Mouse (Mus musculus): Measurements from ENCODE around the gene Mmrn1.
"Not testable (repeated sequence)": the region's sequence is repeated elsewhere in the genome, so short reads cannot be mapped to it uniquely, and the experiment has no call there.

The Mmrn1 gene

DNA sequence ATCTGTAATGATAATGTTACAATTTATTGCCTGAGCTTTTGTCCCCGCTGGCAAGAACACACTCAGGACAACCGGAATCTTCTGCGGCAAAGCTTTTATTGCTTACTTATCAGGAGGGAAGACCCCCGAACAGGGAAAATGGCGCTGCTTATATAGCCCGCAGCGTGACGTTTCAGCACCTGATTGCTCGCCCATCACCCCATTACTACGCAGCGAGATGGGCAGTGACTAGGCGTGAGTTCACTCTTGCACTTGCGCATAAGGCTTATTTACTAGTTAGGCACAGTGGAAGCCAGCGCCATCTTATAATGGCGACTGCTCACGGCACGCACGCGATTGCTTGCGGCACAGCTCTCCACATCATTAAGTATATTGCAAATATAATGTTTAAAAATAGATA, at the start of gene Mmrn1:
Mmrn1 (plus strand) TSS at position 301 of the 400 bp plus-strand sequence.
- not testable (repeated sequence) for DNase-seq

DNA sequence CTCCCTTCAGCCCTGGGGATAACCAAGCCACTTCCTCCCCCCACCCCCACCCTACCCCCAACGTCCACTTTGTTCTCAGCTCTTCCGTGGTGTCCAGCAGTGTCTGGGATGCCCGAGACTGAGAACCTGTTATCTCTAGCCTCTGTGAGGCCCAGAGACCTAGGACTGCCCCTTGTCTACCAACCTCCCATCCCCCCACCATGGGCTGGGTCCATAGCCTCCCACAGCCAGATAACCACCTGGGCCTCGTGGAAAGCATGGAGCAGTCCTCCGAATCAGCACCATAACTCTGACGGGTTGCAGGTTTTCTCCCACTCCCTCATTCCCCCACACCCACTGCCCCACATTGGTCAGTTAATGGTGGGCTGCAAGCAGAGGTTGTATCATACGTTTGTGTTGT, 44.4 kb upstream of the Mmrn1 start:
- DNase-seq = no peak

DNA sequence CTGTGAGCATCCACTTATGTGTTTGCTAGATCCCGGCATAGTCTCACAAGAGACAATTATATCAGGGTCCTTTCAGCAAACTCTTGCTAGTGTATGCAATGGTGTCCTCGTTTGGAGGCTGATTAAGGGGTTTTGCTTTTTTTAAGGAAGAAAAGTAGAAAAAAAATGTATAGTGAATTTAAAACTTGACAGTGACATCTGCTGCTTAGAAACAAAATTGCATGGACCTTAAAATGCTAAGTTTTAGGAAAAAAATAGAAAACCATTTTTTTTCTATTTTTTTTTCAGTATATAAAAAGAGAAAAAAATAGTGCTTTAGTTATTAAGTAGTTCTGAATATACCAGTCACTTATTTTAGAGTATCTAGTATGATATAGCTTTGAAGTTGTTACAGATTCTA, 43.2 kb upstream of the Mmrn1 start:
- DNase-seq = no peak

DNA sequence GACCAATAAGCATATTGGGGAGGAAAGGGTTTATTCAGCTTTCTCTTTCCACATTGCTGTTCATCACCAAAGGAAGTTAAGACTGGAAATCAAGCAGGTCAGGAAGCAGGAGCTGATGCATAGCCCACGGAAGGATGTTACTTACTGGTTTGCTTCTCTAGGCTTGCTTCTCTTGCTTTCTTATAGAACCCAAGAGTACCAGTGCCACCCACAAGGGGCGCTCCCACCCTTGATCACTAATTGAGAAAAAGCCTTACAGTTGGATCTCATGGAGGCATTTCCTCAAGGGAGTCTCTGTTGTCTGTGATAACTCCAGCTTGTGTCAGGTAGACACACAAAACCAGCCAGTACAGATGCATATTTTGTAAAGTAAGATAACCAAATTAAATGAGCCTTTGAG, 17.5 kb upstream of the Mmrn1 start:
- DNase-seq = no peak

DNA sequence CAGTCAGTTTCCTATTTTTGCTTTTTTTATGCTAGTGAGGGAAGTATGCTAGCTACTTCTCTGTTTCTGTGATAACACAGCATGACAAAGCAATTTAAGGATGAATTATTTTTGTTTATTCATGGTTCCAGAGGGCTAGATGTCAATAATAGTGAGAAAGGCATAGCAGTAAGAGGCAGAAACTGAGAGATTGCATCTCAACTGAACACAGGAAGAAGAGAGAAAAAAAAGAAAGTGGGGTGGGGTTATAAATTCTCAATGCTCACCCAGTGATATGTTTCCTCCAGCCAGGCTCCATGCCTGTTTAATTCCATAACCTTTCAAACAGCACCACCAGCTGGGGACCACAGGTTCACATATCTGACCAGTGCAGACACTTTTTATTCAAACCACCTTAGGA, 6.6 kb downstream of the Mmrn1 start:
- DNase-seq = peak; percentile 10

DNA sequence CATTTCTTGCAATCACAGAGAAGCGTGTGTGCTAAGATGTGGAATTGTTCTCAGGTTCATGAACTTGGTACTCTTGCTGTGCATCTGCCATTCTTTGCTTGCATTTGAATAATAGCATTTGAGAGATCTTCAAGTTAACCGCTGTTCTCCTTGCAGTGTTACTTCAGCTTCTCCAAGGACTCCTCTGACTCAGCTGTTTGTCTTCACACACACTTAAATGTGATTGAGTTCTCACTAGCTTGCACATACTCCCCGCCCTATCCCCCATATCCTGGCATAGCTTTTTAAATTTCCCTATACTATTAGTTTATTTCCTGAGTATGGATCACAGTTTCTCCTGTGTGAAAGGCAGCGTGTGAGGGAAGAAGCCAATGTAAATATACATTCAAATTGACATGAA, 10.1 kb downstream of the Mmrn1 start:
- no peak for DNase-seq

DNA sequence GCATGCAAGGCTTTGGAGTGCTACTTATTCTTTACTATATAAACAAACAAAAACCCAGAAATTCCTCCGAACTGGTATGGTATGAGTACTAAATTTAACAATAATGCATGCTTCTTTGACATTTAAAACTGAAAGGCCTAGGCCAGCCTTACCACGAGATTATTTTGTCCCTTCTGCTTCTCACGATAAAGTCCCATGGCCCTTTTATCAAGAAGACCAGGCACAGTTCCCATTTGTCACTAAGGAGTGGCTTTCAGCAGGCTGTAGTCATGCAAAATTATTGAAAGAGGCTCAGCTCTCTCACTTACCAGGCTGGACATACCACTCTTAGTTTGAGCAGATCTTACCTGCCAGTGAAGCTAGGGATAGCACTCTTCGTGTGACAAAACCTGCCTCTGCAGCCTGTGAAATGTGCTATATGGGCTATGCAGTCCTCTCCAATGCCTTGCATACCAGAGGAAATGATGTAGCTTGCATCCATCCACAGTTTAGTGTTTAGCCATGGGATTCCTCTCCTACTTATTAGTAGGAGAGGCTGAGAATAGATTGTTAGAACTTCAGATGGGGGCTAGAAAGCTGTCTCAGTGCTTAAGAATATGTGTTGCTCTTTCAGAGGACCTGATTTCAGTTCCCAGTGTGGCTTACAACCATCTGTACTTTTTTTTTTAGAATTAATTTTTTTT, 10.8 kb downstream of the Mmrn1 start:
- DNase-seq = no peak

DNA sequence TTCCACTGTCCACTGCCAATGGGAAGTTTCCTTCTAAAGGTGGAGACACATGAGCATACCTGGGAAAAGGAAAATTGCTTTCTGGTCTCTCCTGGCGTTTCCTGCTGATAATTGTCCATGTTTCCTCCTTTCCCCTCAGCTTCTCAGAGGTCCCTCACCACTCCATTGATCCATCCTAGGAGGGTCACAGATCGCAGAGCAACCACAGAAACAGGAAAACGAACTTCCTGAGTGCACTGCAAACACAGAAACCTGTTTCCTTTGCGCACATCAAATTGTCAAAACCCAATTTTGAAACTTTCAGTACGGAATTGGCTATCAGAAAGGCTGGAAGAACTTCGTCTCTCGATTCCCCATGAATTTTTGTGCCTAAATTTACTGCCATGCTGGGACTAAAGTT, 19.4 kb downstream of the Mmrn1 start:
- no peak for DNase-seq

DNA sequence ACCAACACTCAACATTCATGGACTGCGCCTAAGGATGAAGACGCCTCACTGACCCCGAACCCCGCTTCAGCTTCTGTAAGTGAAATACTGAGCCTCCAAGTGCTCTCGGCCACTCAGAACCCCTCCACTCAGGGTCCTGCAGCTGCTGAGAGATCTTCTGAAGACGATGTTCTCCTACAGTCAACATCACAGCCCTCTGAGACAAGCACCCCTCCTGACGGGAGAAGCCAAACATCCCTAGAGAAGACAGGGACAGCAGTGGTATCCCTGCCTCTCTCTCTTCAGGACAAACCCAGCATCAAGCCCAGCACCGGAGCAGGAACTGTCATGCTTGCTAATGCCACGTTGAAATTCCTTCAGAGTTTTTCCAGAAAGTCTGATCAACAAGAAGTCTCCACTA, 19.8 kb downstream of the Mmrn1 start:
- DNase-seq = no peak

DNA sequence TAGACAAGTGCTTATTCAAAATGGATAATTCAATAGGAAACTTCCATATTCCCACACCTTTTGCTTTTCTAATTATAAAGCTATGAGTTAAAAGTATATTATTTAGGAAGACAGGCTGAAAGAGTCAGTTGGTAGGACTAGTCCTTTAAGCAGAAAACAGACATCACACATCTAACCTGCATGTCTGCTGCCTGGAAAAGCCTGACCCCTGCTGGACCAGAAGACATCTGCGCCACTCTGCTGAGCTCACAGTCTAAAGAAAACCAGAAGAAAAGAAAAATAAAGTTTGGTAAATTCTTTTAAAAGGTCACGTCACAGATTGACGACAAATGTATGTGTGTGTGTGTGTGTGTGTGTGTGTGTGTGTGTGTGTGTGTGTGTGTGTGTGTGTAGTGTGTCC, 25.6 kb downstream of the Mmrn1 start:
- DNase-seq = peak; percentile 35

DNA sequence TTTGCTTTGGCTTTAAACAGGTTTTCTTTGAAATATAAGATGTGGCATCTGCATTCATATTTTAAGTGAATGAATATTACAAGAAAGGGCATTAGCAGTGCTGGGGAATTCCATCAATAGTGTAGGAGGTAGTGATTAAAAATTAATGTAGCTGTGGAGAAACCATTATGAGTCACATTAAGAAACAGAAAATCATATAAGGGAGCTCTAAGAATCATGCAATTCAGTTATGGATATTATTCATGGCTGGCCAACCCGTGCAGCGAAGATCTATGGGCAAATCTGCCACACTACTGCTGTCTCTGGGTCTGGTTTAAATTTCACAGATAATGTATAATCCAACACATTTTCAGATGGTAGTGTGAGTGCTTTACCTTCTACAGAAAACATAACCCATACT, 36.5 kb downstream of the Mmrn1 start:
- DNase-seq = no peak

DNA sequence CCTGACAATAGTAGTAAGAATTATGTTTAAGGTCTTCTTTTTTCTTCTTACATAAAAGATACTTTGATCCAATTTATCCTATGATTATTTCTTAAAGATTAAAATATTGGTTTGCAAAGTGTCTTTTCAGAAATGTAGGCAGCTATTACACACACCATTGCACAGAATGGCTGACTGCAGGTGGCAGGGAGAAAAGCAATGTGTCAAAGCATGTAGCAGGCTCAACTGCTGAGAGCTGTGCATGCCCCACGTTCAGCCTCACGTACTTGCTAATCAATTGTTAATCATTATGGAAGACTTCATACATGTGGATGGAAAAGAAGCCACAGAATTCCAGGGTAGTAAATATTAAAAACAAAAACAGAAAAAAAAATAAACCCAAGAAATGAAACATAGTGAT, 37.1 kb downstream of the Mmrn1 start:
- DNase-seq = no peak

DNA sequence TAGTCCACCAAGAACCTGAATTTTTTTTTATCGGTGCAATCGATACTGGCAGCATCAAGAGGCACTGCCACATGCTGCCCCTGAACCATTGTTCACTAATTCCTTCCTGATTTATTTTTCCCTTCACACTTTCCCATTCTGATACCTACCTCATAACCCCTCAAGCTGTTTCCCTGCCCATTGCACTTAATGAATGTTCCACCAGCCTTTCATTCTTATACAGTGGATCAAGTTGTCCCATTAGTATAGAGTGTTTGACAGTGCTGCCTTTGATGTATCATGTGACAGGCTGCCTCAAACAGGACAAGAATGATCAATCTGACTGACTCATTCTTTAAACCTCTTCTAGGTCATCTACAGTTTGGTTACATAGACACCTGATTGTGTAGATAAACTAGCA, 37.9 kb downstream of the Mmrn1 start:
- no peak for DNase-seq

DNA sequence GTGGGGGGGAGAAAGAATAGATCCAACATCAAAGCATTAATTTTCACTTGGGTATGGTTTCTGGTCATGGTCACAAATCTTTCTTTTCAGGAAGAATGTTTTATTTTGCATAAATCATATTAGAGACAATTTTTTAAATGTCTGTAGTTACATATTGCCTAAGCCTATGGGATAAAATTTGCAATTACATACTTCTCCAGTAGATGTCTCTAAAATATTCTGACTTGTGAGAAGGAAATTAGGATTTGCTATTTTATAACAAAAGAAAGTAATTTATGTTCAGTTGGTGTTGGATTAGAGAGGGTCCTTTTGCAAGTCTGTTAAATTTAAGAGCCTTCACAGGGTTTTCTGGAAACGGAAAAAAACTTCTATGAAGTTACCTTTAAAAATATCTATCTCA, 39.0 kb downstream of the Mmrn1 start:
- DNase-seq = no peak

DNA sequence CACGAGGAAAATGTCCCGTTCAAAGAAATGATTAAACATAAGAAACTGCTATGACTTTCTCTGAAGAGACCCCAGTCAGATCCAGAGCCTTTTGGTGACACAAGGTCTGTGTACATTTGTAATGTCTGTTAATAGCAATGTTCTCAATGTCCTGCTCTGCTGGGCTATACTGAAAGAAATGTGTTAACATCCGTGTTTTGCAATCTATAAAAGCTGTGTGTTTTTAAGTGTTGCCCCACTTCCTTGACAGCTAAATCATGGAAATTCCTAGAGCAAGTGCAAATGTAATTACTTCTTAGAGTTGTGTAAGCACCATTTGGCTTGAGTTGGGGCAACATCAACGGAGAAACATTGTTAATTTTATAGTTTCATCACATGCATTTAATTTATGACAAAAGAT, 42.2 kb downstream of the Mmrn1 start:
- DNase-seq = no peak

DNA sequence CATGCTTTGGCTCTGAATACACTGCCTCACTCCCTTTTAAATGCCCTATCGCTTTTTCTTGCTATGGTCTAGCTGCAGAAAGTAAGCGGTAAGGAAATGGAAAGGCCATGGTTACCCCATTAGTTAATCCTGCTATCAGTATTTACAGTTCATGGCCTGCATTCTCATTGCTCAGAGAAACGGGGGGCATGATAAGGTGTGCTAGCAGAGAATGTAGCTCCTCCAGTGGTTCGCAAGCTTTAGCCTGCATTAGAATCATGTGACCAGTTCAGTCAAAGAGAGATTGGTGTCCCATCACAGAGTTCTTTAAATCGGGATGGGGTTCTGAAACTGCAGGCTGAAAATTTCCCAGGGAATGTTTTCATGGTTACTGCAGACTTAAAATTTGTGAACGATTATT, 44.6 kb downstream of the Mmrn1 start:
- DNase-seq = no peak

DNA sequence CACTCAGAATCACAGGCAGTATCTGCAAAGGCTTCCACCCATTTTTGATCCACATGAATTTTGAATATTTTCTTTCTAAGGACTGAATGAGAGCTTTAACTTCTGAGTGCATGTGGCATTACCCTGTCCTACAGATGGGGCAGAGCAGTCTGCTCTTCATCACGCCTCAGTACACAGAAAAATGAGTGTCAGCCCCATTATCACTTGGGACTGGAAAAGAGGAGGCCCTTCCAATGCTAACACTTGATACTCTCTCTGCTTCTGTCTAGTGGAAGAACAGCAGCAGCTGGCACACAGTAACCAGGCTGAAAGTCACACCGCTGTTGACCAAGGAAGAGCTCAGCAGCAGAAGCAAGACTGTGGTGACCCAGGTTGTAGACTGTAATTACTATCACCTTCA, 46.0 kb downstream of the Mmrn1 start:
- no peak for DNase-seq

DNA sequence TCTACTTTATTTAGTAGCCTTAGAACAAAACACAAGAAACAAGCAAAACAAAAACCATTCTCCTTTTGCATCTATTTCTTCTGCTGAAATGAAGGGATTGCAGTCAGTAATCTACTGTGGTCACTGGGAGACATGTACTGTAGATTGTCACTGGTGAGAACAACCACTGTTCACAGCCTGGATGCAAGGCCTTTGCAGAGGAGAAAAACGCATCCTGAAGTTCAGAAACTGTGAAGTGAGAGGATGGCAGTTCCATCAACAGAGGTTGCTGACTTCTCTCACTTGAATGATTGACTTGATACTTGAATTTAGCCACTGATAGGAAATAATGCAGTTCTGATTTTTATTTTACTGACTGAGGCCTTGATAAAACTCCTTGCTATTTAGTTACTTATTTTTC, 53.8 kb downstream of the Mmrn1 start:
- DNase-seq = no peak

DNA sequence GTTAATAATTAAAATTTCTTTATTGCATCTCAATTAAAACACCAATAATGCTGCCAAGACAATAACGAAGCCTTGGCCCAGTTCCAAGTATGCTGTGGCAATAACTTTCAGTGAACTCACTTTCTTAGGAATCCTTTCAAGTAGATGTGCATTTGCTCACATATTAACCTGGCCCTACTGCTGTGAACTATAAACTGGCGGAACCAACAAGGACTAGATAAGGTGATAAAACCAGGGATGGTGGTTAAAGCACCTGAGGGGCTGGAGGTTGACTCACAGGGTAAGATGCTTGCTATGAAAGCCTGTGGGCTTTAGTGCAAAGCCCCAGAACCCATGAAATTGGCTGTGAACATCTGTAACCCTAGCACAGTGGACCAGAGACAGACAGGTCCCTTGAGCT, 54.3 kb downstream of the Mmrn1 start:
- DNase-seq = no peak

DNA sequence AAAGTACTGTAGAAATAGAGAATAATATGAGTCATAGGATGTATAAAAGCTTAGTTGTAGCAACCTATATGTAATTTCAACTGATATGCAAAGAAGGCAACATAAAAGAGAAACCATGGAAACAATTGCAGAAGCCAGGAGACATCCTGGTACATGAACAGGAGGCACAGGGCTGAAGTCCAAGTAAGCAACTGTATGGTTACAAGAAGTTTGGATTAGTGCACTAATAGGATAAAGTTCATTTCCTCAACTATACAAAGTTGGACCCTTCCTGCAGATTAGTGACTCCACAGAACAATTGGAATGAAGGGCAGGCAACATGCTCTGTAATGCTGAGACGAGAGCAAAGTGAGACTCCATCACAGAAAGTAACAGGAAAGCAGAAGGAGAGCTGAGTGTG, 59.6 kb downstream of the Mmrn1 start:
- no peak for DNase-seq

DNA sequence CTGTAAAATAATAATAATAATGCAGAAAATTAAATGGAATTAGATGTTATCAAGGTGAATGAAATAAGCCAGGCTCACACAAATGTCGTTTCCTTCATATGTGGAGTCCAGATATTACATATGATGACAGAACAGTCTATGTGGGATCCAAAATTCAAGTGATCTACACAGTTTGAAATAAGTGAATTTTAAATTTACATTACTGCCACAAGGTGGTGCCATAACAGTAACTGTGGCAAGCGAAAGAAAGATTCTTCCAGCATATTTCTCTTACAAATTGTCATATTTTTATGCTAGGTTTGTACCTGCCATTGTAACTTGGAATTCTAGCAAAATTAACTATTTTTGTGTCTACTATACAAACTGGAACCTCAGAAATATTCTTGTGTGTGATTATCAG, 61.1 kb downstream of the Mmrn1 start:
- DNase-seq = no peak

DNA sequence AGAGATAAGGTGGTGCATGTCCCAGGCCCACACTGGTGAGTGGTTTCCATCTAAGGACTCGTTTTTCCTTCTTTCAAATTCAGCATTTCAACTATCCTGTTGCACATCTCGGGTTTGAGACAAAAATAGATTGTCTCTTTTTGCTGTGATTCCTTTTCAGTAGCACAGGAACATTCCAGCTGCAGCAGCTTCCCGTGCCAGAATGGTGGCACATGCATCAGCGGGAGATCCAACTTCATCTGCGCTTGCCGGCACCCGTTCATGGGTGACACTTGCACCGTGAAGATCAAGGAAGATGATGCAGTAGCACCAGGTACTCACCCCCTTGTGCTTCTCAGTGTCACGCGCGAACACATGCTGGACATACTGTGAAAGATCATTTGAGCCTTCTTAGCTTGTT, 62.1 kb downstream of the Mmrn1 start:
- no peak for DNase-seq

DNA sequence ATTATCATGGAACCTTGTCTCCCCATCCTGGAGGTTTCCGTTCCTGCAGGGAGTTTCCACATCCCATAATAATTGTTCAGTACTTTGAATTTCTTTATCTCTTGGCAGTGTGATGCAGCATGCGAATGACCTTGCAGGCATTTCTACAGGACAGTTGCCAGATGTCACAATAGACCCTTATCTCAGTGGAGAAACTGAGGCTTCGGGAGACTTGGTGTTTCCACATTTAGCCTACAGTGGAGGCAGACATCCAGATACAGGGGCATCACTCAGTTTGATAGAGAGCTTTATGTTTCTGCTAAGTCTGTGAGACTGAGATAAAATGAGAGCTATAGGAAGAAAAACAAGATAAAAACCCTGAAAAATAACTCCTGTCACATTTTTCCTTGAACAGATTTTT, 63.0 kb downstream of the Mmrn1 start:
- DNase-seq = no peak

DNA sequence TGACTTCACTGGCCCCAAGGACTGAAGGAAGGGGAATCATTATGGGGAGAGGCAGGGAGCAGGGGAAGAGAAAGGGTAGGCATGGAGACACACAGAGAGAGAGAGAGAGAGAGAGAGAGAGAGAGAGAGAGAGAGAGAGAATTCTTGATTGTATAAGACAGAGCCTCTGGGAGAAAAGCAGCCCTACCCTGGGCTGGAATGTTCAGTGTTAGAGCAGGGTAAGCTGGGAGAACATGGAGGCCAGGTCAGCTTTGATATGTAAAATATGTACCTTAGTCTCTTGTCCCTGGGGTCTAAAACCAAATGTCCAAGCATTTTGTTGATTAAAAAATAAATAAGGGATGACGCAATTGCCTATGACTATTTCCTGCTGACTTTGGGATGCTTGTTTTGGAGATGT, 67.6 kb downstream of the Mmrn1 start:
- DNase-seq = no peak

DNA sequence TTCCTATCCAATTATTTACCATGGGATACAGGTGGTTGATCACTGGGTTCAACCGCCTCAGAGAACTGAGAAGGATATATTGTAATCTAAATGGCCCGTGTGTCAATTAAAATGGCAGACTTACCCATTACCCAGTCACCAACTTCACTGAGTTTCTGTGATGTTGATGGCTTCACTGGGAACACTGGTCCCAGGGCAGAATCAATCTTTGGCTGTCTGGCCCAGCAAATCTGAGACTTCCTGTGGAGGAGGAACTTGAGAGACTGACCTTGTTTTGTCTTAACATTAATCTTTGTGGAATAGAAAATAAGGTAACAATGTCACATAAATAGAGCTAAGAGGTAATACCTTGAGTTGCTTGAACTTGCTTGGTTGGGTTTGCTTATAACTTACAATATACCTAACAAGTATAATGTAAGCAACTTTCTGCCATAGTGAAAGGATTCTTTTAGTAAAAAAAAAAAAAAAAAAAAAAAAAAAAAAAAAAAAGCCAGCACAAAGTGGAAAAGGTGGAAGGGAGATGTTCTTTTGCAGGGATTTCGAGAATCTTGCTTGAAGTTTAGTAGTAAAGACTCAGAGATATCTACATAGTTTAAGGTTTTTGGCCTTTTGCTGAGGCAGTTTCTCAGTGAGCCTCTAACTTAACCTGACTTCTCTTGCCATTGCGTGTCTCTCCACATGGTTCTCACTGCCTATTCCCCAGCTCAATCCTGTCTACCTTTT, 68.8 kb downstream of the Mmrn1 start:
- no peak for DNase-seq
